Mouse (Mus musculus): ENCODE results near the gene Vwa2.

- TF ChIP-seq POLR2A (IDR thresholded peaks at IDR 0.05; ENCODE audit: low read depth, low read length) (no peak), CTCF (IDR thresholded peaks at IDR 0.05; ENCODE audit: extremely low read depth, insufficient read depth, insufficient read length, insufficient replicate concordance) (no peak)
These were observed 84.6 kb downstream of the Vwa2 start for GRCm38 (mm10) chr19:56958582-56959021.
